Mouse (Mus musculus): ENCODE results near the gene Rtn4r.

The Rtn4r gene

GRCm38 (mm10) chr16:18127241-18127861 lies at the start of gene Rtn4r:
TSS of gene Rtn4r (plus strand) at chr16:18127642.
- in situ Hi-C loops (cut with MboI; ENCODE audit: low pct_unique_long_range_greater_than_20kb in 1 of 2, low sequenced_read_pairs in 2 of 2, unreplicated experiment in 1 of 2) = no loop called here

GRCm38 (mm10) chr16:18078314-18079015 lies 49.0 kb upstream of the Rtn4r start:
- in situ Hi-C loops (cut with MboI; ENCODE audit: low pct_unique_long_range_greater_than_20kb in 1 of 2, low sequenced_read_pairs in 2 of 2, unreplicated experiment in 1 of 2) = no loop called here

GRCm38 (mm10) chr16:18079300-18079699 lies 48.1 kb upstream of the Rtn4r start:
- in situ Hi-C loops (cut with MboI; ENCODE audit: low pct_unique_long_range_greater_than_20kb in 1 of 2, low sequenced_read_pairs in 2 of 2, unreplicated experiment in 1 of 2) = no loop called here

- in situ Hi-C loops (cut with MboI; ENCODE audit: low pct_unique_long_range_greater_than_20kb in 1 of 2, low sequenced_read_pairs in 2 of 2, unreplicated experiment in 1 of 2) = no loop called here
Measured at GRCm38 (mm10) chr16:18080171-18080570, 47.3 kb upstream of the Rtn4r start.

- in situ Hi-C loops (cut with MboI; ENCODE audit: low pct_unique_long_range_greater_than_20kb in 1 of 2, low sequenced_read_pairs in 2 of 2, unreplicated experiment in 1 of 2) = no loop called here
Measured at GRCm38 (mm10) chr16:18081149-18081827, 46.2 kb upstream of the Rtn4r start.

- in situ Hi-C loops (cut with MboI; ENCODE audit: low pct_unique_long_range_greater_than_20kb in 1 of 2, low sequenced_read_pairs in 2 of 2, unreplicated experiment in 1 of 2) = no loop called here
Measured at GRCm38 (mm10) chr16:18082291-18082690, 45.2 kb upstream of the Rtn4r start.

- in situ Hi-C loops (cut with MboI; ENCODE audit: low pct_unique_long_range_greater_than_20kb in 1 of 2, low sequenced_read_pairs in 2 of 2, unreplicated experiment in 1 of 2) = no loop called here
Measured at GRCm38 (mm10) chr16:18083231-18083951, 44.1 kb upstream of the Rtn4r start.

GRCm38 (mm10) chr16:18084262-18084661 lies 43.2 kb upstream of the Rtn4r start:
- in situ Hi-C loops (cut with MboI; ENCODE audit: low pct_unique_long_range_greater_than_20kb in 1 of 2, low sequenced_read_pairs in 2 of 2, unreplicated experiment in 1 of 2) = no loop called here

- in situ Hi-C loops (cut with MboI; ENCODE audit: low pct_unique_long_range_greater_than_20kb in 1 of 2, low sequenced_read_pairs in 2 of 2, unreplicated experiment in 1 of 2) = no loop called here
Measured at GRCm38 (mm10) chr16:18087101-18087500, 40.3 kb upstream of the Rtn4r start.

GRCm38 (mm10) chr16:18096348-18096747 lies 31.1 kb upstream of the Rtn4r start:
- in situ Hi-C loops (cut with MboI; ENCODE audit: low pct_unique_long_range_greater_than_20kb in 1 of 2, low sequenced_read_pairs in 2 of 2, unreplicated experiment in 1 of 2) = no loop called here

- in situ Hi-C loops (cut with MboI; ENCODE audit: low pct_unique_long_range_greater_than_20kb in 1 of 2, low sequenced_read_pairs in 2 of 2, unreplicated experiment in 1 of 2) = no loop called here
Measured at GRCm38 (mm10) chr16:18102816-18103215, 24.6 kb upstream of the Rtn4r start.

GRCm38 (mm10) chr16:18103366-18103765 lies 24.1 kb upstream of the Rtn4r start:
- in situ Hi-C loops (cut with MboI; ENCODE audit: low pct_unique_long_range_greater_than_20kb in 1 of 2, low sequenced_read_pairs in 2 of 2, unreplicated experiment in 1 of 2) = no loop called here

GRCm38 (mm10) chr16:18103808-18104207 lies 23.6 kb upstream of the Rtn4r start:
- in situ Hi-C loops (cut with MboI; ENCODE audit: low pct_unique_long_range_greater_than_20kb in 1 of 2, low sequenced_read_pairs in 2 of 2, unreplicated experiment in 1 of 2) = no loop called here

GRCm38 (mm10) chr16:18108221-18108966 lies 19.0 kb upstream of the Rtn4r start:
- in situ Hi-C loops (cut with MboI; ENCODE audit: low pct_unique_long_range_greater_than_20kb in 1 of 2, low sequenced_read_pairs in 2 of 2, unreplicated experiment in 1 of 2) = no loop called here

GRCm38 (mm10) chr16:18111042-18111441 lies 16.4 kb upstream of the Rtn4r start:
- in situ Hi-C loops (cut with MboI; ENCODE audit: low pct_unique_long_range_greater_than_20kb in 1 of 2, low sequenced_read_pairs in 2 of 2, unreplicated experiment in 1 of 2) = loop anchor here in 1 of 2 experiments (5.0 kb wide), 1 partner anchor 101 kb away; no protein-coding TSS in a partner anchor

- in situ Hi-C loops (cut with MboI; ENCODE audit: low pct_unique_long_range_greater_than_20kb in 1 of 2, low sequenced_read_pairs in 2 of 2, unreplicated experiment in 1 of 2) = loop anchor here in 1 of 2 experiments (5.0 kb wide), 1 partner anchor 96 kb away; no protein-coding TSS in a partner anchor
Measured at GRCm38 (mm10) chr16:18116467-18116866, 11.0 kb upstream of the Rtn4r start.

GRCm38 (mm10) chr16:18118285-18118684 lies 9.2 kb upstream of the Rtn4r start:
- in situ Hi-C loops (cut with MboI; ENCODE audit: low pct_unique_long_range_greater_than_20kb in 1 of 2, low sequenced_read_pairs in 2 of 2, unreplicated experiment in 1 of 2) = loop anchor here in 1 of 2 experiments (5.0 kb wide), 1 partner anchor 94 kb away; no protein-coding TSS in a partner anchor

All from mouse embryonic stem cell (cell line).